Mouse (Mus musculus) frontal cortex, postnatal 36 days (tissue): Measurements from ENCODE around the gene Lrrc32.
A peak's percentile ranks its signal among the peaks of the same experiment; 100 is the strongest.

Experiments used
- DNase-seq, 2 experiments: peaks; one replicate each; pipeline ENCODE4 v3.0.0; 2022; ENCODE audit warnings: low spot score in 2 of 2

Gene Lrrc32

GRCm38 (mm10) chr7:98489131-98489530 lies at the start of gene Lrrc32:
Gene Lrrc32, plus strand, starts transcription at chr7:98489283.
- DNase-seq = no peak

GRCm38 (mm10) chr7:98439956-98440466 lies 49.1 kb upstream of the Lrrc32 start, which contains the start of gene Gucy2d:
Gene Gucy2d, plus strand, starts transcription at chr7:98440416.
- no peak for DNase-seq

- DNase-seq = no peak
These were observed 42.2 kb upstream of the Lrrc32 start for GRCm38 (mm10) chr7:98446873-98447272.

GRCm38 (mm10) chr7:98447585-98448308 lies 41.3 kb upstream of the Lrrc32 start:
- DNase-seq = no peak

GRCm38 (mm10) chr7:98448309-98448630 lies 40.8 kb upstream of the Lrrc32 start:
- DNase-seq = no peak

GRCm38 (mm10) chr7:98449696-98450095 lies 39.4 kb upstream of the Lrrc32 start:
- no peak for DNase-seq

- no peak for DNase-seq
These were observed 34.5 kb upstream of the Lrrc32 start for GRCm38 (mm10) chr7:98454397-98455120.

GRCm38 (mm10) chr7:98460319-98460718 lies 28.8 kb upstream of the Lrrc32 start:
- DNase-seq = no peak

GRCm38 (mm10) chr7:98469089-98469488 lies 20.0 kb upstream of the Lrrc32 start:
- DNase-seq = no peak

- DNase-seq = no peak
These were observed 16.6 kb upstream of the Lrrc32 start for GRCm38 (mm10) chr7:98472529-98472928.

- DNase-seq = no peak
These were observed 14.5 kb upstream of the Lrrc32 start for GRCm38 (mm10) chr7:98474558-98474957.

GRCm38 (mm10) chr7:98477153-98477552 lies 11.9 kb upstream of the Lrrc32 start:
- DNase-seq = no peak

GRCm38 (mm10) chr7:98480481-98480880 lies 8.6 kb upstream of the Lrrc32 start:
- no peak for DNase-seq

GRCm38 (mm10) chr7:98481066-98481734 lies 7.9 kb upstream of the Lrrc32 start:
- DNase-seq = peak; percentile 78 to 81

GRCm38 (mm10) chr7:98481861-98482260 lies 7.2 kb upstream of the Lrrc32 start:
- DNase-seq = no peak

GRCm38 (mm10) chr7:98482551-98483267 lies 6.4 kb upstream of the Lrrc32 start:
- DNase-seq = no peak

- DNase-seq = no peak
These were observed 5.8 kb upstream of the Lrrc32 start for GRCm38 (mm10) chr7:98483268-98483607.

GRCm38 (mm10) chr7:98484878-98485277 lies 4.2 kb upstream of the Lrrc32 start:
- no peak for DNase-seq

- peak in 1 of 2 experiments; percentile 45 for DNase-seq
These were observed 3.6 kb upstream of the Lrrc32 start for GRCm38 (mm10) chr7:98485508-98485907.

GRCm38 (mm10) chr7:98486471-98486917 lies 2.6 kb upstream of the Lrrc32 start:
- no peak for DNase-seq

GRCm38 (mm10) chr7:98487202-98487980 lies 1.7 kb upstream of the Lrrc32 start:
- DNase-seq = no peak
